Mouse (Mus musculus) bone marrow macrophage, adult 2 months (primary cell): ENCODE measurements around the gene Dalrd3.
A peak's percentile ranks its signal among the peaks of the same experiment; 100 is the strongest.

ENCODE experiments used
- CTCF ChIP-seq: IDR thresholded peaks from 2 replicates; pipeline ENCODE4 v1.5.1; 2012; ENCODE audit warnings: low read depth, mild to moderate bottlenecking, low read length, moderate library complexity
- POLR2A ChIP-seq: IDR thresholded peaks from 2 replicates; pipeline ENCODE4 v1.6.1; 2012; ENCODE audit warnings: mild to moderate bottlenecking, low read depth, low read length, borderline replicate concordance

- TF ChIP-seq POLR2A (0 out of 2 replicates have a peak, but pooled peaks have one; percentile 69), CTCF (no peak)
Measured at GRCm38 (mm10) chr9:108560227-108560841, 9.4 kb upstream of the Dalrd3 start, which contains the start of gene Impdh2.
